Mouse (Mus musculus): ENCODE results near the gene Lamtor5.
"Not testable (repeated sequence)": the region's sequence is repeated elsewhere in the genome, so short reads cannot be mapped to it uniquely, and the experiment has no call there.

DNA sequence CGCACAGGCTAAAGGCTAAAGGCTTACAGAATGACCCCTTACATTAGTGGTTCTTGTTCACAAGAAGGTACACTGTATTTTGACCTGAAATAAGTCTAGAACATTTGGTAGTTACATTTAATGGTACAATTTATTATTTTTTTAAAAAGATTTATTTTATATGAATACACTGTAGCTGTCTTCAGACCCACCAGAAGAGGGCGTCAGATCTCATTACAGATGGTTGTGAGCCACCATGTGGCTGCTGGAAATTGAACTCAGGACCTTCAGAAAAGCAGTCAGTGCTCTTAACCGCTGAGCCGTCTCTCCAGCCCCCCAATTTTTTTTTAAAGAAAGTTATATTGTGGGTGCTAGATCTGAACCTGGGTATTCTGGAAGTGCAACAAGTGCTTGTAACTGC, 18.3 kb downstream of the Lamtor5 start:
- TF ChIP-seq CTCF (IDR thresholded peaks at IDR 0.05; ENCODE audit: low read depth, low read length); POLR2A (IDR thresholded peaks at IDR 0.05; ENCODE audit: borderline replicate concordance, low read depth, low read length): not testable (repeated sequence)

Data from bone marrow macrophage, adult 2 months (primary cell).